Mouse (Mus musculus) induced T-regulatory cell, adult 2 months (primary cell): ENCODE measurements around the gene Cabs1.

Source experiments
- DNase-seq: peaks from one replicate; pipeline ENCODE4 v3.0.0-alpha.2; 2012; ENCODE audit warnings: low read depth

Cabs1 gene

DNA sequence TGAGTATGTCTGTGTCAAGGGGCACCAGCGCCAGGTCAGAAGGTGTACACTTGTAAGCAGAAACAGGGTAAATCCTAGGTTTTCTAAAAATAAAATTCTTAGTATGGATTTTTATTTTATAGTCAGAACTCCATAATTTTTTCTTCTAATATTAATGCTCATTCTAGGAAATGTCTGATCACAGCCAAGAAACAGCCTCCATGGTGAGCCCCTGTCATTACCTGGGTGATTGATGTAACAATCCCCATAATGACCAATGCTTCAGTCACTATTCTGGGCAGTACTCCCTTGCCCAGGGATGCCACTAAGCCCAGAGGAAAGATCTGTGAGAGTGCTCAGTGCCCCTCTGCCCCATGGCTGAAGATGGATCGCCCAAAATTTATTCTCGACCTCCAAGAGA is at the start of gene Cabs1:
Cabs1 (plus strand) TSS at position 301 of the 400 bp plus-strand sequence.
- DNase-seq: no peak

DNA sequence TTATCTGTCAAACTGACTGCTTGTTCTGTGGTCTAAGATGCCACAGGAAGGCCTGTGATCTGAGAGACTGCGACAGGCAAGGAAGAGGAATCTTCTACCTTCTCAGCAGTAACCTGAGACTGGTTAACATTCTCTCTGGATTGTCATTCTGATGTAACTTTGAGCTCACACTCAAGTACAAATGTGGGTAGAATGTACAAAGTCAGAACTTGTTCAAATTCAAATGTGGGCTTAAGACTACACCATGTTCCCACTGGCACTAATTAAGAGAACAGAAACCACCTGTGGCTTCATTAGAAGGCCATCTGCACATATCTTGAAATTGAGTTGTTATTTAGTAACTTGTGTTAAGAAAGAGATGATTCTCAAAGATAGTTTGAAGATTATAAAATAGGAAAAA is 47.6 kb upstream of the Cabs1 start:
- DNase-seq: no peak

DNA sequence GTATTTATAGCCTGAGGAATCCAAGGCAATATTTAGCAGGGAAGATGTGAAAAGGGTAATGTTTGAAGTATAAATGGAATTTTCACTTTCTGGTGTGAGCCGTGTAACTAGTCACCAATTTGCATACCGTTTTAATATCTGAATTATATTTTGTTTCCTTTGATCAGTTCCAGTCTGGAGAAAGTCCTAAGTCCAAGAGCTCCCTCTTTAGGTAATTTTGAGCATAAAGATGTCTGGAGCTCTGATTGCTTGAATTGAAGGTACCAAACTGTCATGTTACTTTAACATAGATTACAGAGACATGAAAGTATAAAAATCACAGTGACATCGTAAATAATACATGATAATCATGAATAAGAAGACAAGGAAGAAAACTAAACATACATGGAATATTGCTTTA is 38.5 kb upstream of the Cabs1 start:
- DNase-seq: no peak

DNA sequence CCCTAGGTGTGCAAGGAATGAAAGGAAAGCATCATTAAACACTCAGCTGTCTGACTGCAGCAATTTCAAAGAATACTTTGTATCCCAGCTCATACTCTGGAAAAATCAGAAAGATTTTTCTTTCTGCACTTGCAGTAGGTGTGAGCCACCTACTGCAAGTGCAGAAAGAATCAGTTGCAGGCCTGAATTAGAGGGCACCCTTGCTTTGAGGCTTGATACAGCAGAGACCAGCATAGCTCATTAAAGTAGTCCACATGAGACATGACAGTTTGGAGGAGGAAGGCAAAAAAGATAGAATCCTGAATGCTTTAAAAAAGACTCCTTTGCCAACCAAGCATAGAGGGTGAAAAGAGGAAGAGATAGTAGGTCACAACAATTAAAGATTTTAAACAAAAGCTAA is 36.7 kb upstream of the Cabs1 start:
- DNase-seq: no peak

DNA sequence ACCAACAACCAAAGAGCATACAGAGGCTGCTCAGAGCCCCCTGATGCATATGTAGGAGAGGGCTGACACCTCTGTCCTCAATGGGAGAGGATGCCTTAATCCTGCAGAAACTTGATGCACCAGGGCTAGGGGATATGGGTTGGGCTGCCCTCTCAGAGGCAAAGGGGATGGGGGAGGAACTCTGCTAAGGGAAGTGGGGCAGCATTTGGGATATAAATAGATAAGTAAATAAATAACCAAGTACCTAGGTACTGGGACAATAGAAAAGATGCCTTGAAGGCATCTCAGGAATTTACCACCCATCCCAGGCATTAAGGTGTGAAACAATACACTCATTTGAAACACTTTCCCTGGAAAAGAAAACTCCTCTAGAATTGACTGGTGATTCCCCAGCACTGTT is 27.4 kb upstream of the Cabs1 start:
- no peak for DNase-seq

DNA sequence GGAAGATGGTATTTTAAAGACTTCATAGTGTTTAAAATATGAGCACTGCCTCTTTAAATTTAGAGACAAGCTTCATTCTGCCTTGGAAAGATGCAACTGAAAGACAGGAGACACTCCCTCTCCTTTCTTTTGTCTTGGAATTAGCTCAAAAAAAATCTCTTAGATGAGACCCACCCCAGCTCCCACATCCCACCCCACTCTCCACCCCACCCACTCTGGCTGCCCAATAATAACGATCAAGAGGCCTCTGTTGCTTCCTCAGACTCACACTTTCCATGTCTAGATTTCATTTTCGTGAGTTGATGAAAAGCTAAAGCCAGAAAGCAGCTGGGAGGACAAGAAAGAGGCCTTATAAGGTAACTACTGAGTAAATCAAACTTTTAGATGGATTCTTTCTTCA is 10.0 kb upstream of the Cabs1 start, which contains the start of the genes 2310003L06Rik and Gm28434:
2310003L06Rik (plus strand) TSS at position 259 of the 400 bp plus-strand sequence.
Gm28434 (plus strand) TSS at position 317 of the 400 bp plus-strand sequence.
- no peak for DNase-seq

DNA sequence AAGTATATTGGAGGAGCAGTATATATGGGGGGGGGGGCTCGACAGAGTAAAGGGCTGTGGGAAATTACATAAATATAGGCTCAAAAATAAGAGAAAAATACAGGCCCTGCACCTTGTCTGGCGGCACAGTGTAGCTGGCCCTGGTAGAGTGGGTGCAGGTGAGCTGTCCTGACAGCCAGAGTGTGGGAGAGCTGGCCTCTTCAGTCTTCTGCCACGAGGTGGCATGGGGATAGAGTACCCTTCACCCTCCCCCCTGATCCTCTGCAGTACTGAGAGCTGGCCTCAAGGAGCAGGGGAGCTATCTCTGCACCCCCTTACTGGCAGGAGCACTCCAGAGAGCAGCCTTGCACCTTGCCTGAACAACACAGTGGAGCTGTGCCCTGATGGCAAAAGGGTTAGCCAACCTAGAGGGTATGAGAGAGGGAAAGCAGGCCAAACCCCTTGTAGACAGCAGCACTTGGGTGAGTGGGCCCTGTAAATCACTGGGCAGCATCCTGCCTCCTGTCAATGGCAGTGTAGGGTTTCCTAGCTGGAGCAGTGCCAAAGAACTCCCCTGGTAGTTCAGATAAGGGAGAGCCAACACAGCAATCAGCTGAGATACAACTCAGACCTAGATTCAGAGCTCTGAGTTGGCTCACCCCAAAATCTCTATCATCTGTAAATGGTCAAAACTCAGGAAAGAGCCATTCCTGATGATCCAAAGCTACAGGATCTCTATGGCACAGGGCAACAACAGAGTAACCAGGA is 3.4 kb downstream of the Cabs1 start:
- DNase-seq: no peak

DNA sequence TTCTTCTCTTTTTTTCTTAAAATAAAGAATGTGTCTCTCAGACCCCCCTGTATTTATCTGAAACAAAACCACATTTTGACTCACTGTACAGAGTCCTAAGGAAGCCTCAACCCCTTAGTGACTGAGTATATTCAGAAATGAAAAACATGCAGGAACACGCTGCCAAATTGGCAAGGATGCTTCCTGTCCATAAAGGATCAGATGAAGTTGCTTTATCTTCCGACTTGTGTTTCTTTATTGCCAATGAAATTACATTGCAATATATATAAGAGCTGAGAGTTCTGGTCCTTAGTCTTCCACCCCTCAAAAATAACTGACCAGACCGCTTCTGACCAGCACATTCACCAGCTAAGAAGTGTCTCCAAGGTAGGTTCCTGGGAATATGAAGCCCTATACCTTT is 23.0 kb downstream of the Cabs1 start, which contains the start of gene Smr3a:
Smr3a (plus strand) TSS at position 301 of the 400 bp plus-strand sequence.
- no peak for DNase-seq

DNA sequence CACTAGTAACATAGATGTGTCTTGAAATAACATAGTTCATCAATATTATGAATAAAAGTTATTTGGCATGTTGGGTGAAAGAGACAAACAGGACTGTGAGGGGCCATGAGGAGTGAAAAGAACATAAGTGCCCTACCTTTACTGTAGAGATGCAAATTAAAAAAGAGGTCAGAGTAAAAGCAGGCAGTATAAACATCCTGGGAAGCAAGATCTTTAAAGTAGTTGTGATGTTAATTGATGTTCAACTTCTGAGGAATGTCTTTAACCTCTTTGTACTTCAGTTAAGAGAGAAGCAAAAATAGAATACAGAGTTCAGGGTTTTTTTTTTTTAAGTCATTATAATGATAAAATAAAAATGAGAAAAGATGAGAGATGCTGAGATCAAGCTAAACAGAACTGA is 26.0 kb downstream of the Cabs1 start:
- DNase-seq: no peak
